Mouse (Mus musculus) hindbrain, postnatal 0 days (tissue): ENCODE data around the gene Ptgir. TPM values are rescaled to one million over a fixed set of nuclear protein-coding genes. Genes with fewer than 3 reads are reported as not detected.

Experiments
- ATAC-seq: fragments of 200-750 bp; cut with Nextera tagmentation; 2 replicates; pipeline ENCODE4 v1.8.0; 2017; ENCODE audit warnings: mild to moderate bottlenecking, moderate TSS enrichment, moderate library complexity
- DNase-seq: peaks from one replicate; pipeline ENCODE4 v3.0.0-alpha.2; 2015; ENCODE audit warnings: low spot score
- H3K27ac ChIP-seq: fragments of 300-500 bp; sonication (generic); 2 replicates; pipeline ENCODE4 v1.5.1; 2014; ENCODE audit warnings: mild to moderate bottlenecking
- H3K27me3 ChIP-seq: fragments of 300-500 bp; sonication (generic); 2 replicates; pipeline ENCODE4 v1.6.1; 2014; ENCODE audit warnings: low read length, mixed read lengths; ENCODE audit not compliant: insufficient read depth
- H3K36me3 ChIP-seq: fragments of 300-500 bp; sonication (generic); 2 replicates; pipeline ENCODE4 v1.6.1; 2014; ENCODE audit warnings: low read length, mixed read lengths; ENCODE audit not compliant: insufficient read depth
- H3K4me1 ChIP-seq: fragments of 300-500 bp; sonication (generic); 2 replicates; pipeline ENCODE4 v1.6.1; 2014; ENCODE audit warnings: antibody characterized with exemption, low read length, mixed read lengths; ENCODE audit not compliant: insufficient read depth
- H3K4me2 ChIP-seq: fragments of 300-500 bp; sonication (generic); 2 replicates; pipeline ENCODE4 v1.6.1; 2014; ENCODE audit warnings: low read depth, mild to moderate bottlenecking, low read length, moderate library complexity, mixed read lengths
- H3K4me3 ChIP-seq: fragments of 300-500 bp; sonication (generic); 2 replicates; pipeline ENCODE4 v1.5.1; 2014; ENCODE audit warnings: low read length
- H3K9ac ChIP-seq: fragments of 300-500 bp; sonication (generic); replicated peaks from 2 replicates; pipeline ENCODE4 v1.6.1; 2014; ENCODE audit warnings: mild to moderate bottlenecking, low read length, moderate library complexity, mixed read lengths
- H3K9me3 ChIP-seq: fragments of 300-500 bp; sonication (generic); 2 replicates; pipeline ENCODE4 v1.6.1; 2016; ENCODE audit warnings: low read length, mixed read lengths
- CTCF ChIP-seq: IDR thresholded peaks from 2 replicates; pipeline ENCODE4 v1.5.1; 2016; ENCODE audit warnings: antibody characterized with exemption, control low read depth, low read depth
- WGBS: fragments of 180-500 bp; shearing (Covaris S2); extraction: QIAGEN DNeasy Blood & Tissue Kit; methylation state at CpG from one replicate; pipeline ENCODE4 v1.1.7; 2014; 5-methylcytosine and 5-hydroxymethylcytosine counted together
- polyA plus RNA-seq: library from polyadenylated mRNA; unstranded; fragments of >200 nt; fragmentation: Nextera tagmentation; extraction: Ambion mirVana; gene quantifications from 2 replicates; pipeline ENCODE4 v1.2.1, GENCODE M21; 2015
- total RNA-seq: library from RNA; depleted of rRNA; stranded (reverse); fragments of >200 nt; gene quantifications from 2 replicates; pipeline ENCODE4 v1.2.3, GENCODE M21; 2014

The Ptgir gene
- total and polyA plus RNA-seq, 2 experiments from 2014 or later: 0.05 to 0.21 TPM

DNA sequence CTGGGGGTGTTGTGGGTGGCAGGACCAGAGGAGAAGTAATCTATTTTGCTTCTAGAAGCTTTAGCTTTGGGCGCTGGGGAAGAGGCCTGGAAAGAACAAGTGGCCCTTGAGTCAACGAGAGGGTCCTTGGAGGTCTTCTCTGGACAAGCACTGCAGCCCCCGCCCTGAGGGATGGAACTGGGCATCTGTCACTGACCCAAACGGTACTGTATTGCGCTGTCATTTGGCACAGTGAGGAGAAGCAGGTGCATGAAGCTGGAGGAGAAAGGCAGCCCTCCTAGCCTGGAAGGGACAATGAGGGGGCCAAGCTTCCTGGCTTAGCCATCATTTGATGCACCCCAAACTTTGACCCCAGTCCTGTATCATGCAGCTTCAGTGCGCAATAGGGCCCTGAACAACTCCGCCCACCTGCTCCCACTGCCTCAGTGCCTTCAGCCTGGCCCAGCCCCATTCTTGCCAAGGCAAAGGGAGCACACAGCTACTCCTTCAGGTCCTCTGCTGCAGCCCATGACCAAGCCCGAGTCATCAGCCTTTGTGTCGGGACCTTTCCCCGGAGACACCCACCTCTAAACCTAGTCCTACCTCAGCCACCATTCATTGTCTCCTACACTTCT is 16.2 kb downstream of the Ptgir start:
- 20% methylated on average over 10 of the region's 10 CpGs for WGBS
- ATAC-seq (no peak), DNase-seq (peak; percentile 47)
- no peaks in the 10 kb centered on the region for H3K27me3 ChIP-seq
- peaks cover 10% of the 10 kb centered on the region for H3K36me3 ChIP-seq
- H3K27ac ChIP-seq: peak overlapping the region; percentile 99
- H3K4me2 ChIP-seq: peak overlapping the region; percentile 94
- H3K9me3 ChIP-seq: no peaks in the 10 kb centered on the region
- no peak for TF ChIP-seq CTCF
- H3K9ac ChIP-seq: peak overlapping the region; percentile 99
- H3K4me1 ChIP-seq: peaks cover 26% of the 10 kb centered on the region
- H3K4me3 ChIP-seq: peak overlapping the region; percentile 82

DNA sequence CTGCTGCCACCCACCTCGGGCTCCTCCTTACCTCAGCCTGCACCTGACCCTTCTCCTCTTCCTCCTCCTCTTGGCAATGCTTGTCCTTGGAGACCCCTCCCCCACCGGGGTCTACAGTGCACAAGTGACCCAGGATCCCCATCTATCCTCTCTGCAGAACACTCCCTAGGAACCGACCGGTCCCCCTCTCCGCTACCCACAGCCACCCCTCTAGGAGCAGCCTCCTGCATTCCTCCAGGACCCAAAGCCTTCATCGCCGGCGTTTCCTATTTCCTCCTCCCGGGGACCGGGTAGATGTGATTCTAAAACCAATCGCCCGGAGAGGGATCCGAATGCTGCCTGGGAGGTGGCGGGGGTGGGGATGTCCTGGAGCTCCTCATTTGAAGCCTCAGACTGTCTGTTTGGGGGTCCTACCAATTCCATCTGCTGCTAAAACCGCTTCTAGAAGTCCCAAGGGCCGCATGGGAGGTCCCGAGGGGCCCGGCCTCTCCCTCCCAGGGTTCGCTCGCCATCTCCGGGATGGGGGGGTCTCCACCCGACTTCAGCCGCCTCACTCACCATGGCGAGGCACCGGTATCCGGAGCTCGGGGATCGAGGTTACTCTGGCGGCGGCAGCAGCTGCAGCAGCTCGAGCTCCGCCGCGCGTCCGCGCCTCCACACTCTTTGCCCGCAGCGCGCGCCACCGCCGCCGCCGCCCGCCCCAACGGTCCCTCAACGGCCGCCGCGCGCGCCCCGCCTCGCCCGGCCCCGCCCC is 17.2 kb downstream of the Ptgir start:
- WGBS: under 1% methylated on average over 40 of the region's 57 CpGs
- Histone ChIP-seq H3K9ac (peak overlapping the region; percentile 99), H3K4me2 (peak overlapping the region; percentile 94), H3K27me3 (no peaks in the 10 kb centered on the region), H3K36me3 (0 out of 2 replicates have a peak, but pooled peaks cover 3% of the 10 kb centered on the region), H3K4me3 (peak overlapping the region; percentile 82), H3K9me3 (no peaks in the 10 kb centered on the region), H3K4me1 (peaks cover 25% of the 10 kb centered on the region), H3K27ac (peak overlapping the region; percentile 99)
- ATAC-seq (no peak), DNase-seq (peak; percentile 30)
- no peak for TF ChIP-seq CTCF

DNA sequence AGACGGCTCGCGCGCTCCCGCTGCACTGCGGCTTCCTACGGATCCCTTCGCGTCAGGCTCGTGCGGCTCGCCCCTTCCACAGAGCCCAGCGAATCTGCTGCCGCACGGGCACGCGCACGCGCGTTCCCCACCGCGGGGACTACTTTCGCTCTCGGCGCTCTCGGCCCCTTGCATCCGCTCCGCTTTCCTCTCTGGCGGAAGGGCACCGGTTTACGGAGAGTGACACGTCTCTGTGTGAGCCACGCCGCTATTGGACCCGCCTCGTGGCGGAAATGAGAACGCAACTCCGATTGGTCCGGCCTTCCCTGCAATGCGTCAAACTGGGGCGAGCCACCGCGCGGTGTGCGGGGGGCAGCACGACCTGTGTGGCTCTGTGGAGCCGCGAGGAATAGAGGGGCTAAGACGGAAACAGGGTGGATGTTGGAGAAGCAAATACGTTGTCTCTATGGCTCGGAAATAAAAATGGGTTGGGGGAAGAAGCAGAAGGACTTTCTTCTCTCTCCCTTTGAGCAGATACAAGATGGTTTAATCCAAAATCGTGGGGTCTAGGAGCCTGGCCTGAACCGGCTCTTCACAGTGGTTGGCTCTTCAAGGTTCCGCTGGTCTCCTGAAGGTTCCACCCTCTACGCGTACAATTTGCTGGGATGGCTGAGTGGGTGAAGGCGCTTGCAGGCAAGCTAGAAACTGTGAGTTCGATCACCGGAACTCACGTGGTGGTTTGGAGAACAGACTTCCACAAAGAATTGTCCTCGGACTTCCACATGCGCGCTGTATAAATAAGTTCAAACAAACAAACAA is 17.9 kb downstream of the Ptgir start, which contains the start of gene Calm3:
Gene Calm3, minus strand, starts transcription at position 78 of the 798 bp plus-strand sequence.
- WGBS: 2% methylated on average over 62 of the region's 64 CpGs
- TF ChIP-seq CTCF: peak; percentile 50

DNA sequence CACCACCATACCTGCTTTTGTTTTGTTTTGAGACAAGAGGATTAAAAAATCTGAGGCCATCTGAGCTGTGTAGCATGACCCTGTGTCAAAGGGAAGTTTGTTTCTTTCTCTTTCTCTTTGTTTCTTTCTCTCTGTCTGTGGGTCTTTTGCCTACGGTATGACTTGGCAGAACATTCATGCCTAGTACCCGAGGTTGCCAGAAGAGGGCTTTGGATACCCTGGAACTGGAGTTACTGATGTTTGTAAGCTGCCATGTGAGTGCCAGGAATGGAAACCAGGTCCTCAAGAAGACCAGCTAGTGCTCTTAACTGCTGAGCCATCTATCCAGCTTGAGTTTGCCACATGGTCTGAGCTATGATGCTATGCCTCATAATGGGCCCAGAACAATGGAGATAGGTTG is 22.1 kb downstream of the Ptgir start:
- no peak overlapping the region for H3K9ac ChIP-seq
- H3K36me3 ChIP-seq: no peaks in the 10 kb centered on the region
- 29% methylated on average over 2 of the region's 2 CpGs for WGBS
- DNase-seq: no peak
- no peak for ATAC-seq
- H3K27me3 ChIP-seq: no peaks in the 10 kb centered on the region
- H3K27ac ChIP-seq: no peak overlapping the region
- TF ChIP-seq CTCF: 0 out of 2 replicates have a peak, but pooled peaks have one; percentile 7
- H3K9me3 ChIP-seq: no peaks in the 10 kb centered on the region
- H3K4me3 ChIP-seq: no peak overlapping the region
- no peak overlapping the region for H3K4me2 ChIP-seq
- H3K4me1 ChIP-seq: peaks cover 6% of the 10 kb centered on the region; the same call in 1 of the 2 replicates

More for the DNA sequence above, 17.9 kb downstream of the Ptgir start, which contains the start of gene Calm3:
- peak within 1 kb of the TSS; percentile 94 for H3K4me2 ChIP-seq
- peaks cover 22% of the 10 kb centered on the region for H3K4me1 ChIP-seq
- H3K9me3 ChIP-seq: no peaks in the 10 kb centered on the region
- ATAC-seq: peak; percentile 93
- H3K9ac ChIP-seq: peak within 1 kb of the TSS; percentile 99
- H3K4me3 ChIP-seq: peak within 1 kb of the TSS; percentile 82
- H3K36me3 ChIP-seq: 0 out of 2 replicates have a peak, but pooled peaks cover 3% of the 10 kb centered on the region
- no peaks in the 10 kb centered on the region for H3K27me3 ChIP-seq
- peak; percentile 100 for DNase-seq
- H3K27ac ChIP-seq: peak within 1 kb of the TSS; percentile 99

DNA sequence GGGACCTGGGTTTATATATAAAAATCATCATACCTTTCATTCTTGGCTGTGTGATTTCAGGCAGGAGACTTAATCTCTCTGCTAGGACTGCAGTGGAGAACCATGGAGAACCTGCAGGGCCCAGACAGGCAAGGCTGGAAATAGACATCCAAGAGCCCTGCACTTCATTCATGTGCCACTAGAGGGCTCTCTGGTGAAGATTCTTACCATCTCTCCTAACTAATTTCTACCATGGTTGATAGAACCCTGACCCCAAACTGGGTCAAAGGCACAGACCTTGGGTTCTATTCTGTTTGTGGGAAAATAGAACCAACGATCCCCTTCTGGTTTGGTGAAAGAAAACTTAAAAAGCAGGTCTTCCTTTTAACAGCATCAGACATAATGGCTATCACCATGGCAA is 24.6 kb downstream of the Ptgir start:
- DNase-seq (peak; percentile 88), ATAC-seq (no peak)
- peaks cover 6% of the 10 kb centered on the region; the same call in 1 of the 2 replicates for H3K4me1 ChIP-seq
- no peaks in the 10 kb centered on the region for H3K36me3 ChIP-seq
- H3K9me3 ChIP-seq: no peaks in the 10 kb centered on the region
- peak; percentile 87 for TF ChIP-seq CTCF
- no peak overlapping the region for H3K4me3 ChIP-seq
- no peak overlapping the region for H3K27ac ChIP-seq
- no peak overlapping the region for H3K4me2 ChIP-seq
- WGBS: 3% methylated on average over 1 of the region's 1 CpGs
- H3K9ac ChIP-seq: no peak overlapping the region
- no peaks in the 10 kb centered on the region for H3K27me3 ChIP-seq

DNA sequence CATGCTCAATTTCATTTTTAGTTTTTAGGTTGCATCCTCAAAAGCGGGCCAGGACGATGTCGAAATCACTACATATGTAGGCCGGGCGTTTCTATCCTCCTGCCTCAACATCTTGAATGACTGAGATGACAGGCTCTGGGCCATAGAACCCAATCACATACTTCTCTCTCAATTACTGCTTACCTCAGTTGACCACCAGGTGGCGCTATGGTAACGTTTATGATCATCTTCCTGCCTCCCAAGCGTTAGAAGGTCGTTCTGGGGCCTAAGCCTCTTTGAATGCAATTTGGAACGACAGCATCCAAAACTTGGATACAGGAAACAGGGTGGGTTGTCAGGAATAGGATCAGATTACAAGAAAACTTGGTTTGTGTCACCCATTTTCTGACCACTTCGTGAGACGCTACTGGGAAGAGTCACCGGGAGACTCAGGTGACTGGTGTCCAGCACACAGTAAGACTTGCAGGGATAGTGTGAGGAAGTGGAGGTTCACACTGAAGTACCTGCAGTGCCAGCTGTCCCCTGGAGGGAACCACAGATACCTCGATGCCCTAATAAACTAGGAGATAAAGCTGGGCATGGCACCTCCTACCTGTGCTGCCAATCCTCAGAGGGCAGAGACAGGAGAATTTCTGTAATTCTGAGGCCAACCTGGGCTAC is 25.8 kb downstream of the Ptgir start:
- H3K4me2 ChIP-seq: no peak overlapping the region
- H3K27me3 ChIP-seq: no peaks in the 10 kb centered on the region
- no peaks in the 10 kb centered on the region for H3K9me3 ChIP-seq
- H3K9ac ChIP-seq: no peak overlapping the region
- 14% methylated on average over 14 of the region's 14 CpGs for WGBS
- no peaks in the 10 kb centered on the region for H3K36me3 ChIP-seq
- TF ChIP-seq CTCF: peak; percentile 94
- H3K4me3 ChIP-seq: no peak overlapping the region
- peaks cover 6% of the 10 kb centered on the region; the same call in 1 of the 2 replicates for H3K4me1 ChIP-seq
- peak; percentile 94 for DNase-seq
- ATAC-seq: peak; percentile 74
- H3K27ac ChIP-seq: peak overlapping the region; percentile 46; the same call in 1 of the 2 replicates
